Mouse (Mus musculus) kidney, embryonic 14.5 days (tissue): ENCODE data around the gene Slc25a45. TPM values are rescaled to one million over a fixed set of nuclear protein-coding genes. Genes with fewer than 3 reads are reported as not detected.
A peak's percentile ranks its signal among the peaks of the same experiment; 100 is the strongest.

Experiments used
- ATAC-seq: fragments of 200-750 bp; cut with Nextera tagmentation; 2 replicates; pipeline ENCODE4 v1.8.0; 2017; ENCODE audit warnings: moderate number of reproducible peaks, mild to moderate bottlenecking, moderate TSS enrichment, moderate library complexity; ENCODE audit not compliant: low FRiP score, low TSS enrichment
- H3K27ac ChIP-seq: fragments of 300-500 bp; sonication (generic); 2 replicates; pipeline ENCODE4 v1.5.1; 2014; ENCODE audit warnings: low read depth, mild to moderate bottlenecking, low read length, moderate library complexity, mixed read lengths
- H3K27me3 ChIP-seq: fragments of 300-500 bp; sonication (generic); 2 replicates; pipeline ENCODE4 v1.6.1; 2014; ENCODE audit warnings: mild to moderate bottlenecking, low read length; ENCODE audit not compliant: control insufficient read depth, insufficient read depth
- H3K36me3 ChIP-seq: fragments of 300-500 bp; sonication (generic); 2 replicates; pipeline ENCODE4 v1.6.1; 2014; ENCODE audit warnings: low read length, mixed read lengths; ENCODE audit not compliant: control insufficient read depth, insufficient read depth
- H3K4me1 ChIP-seq: fragments of 300-500 bp; sonication (generic); 2 replicates; pipeline ENCODE4 v1.6.1; 2014; ENCODE audit warnings: low read length, mixed read lengths; ENCODE audit not compliant: control insufficient read depth, insufficient read depth
- H3K4me2 ChIP-seq: fragments of 300-500 bp; sonication (generic); replicated peaks from 2 replicates; pipeline ENCODE4 v1.6.1; 2014; ENCODE audit warnings: low read depth, mild to moderate bottlenecking, low read length
- H3K4me3 ChIP-seq: fragments of 300-500 bp; sonication (generic); 2 replicates; pipeline ENCODE4 v1.5.1; 2014; ENCODE audit warnings: mild to moderate bottlenecking, low read length
- H3K9ac ChIP-seq: fragments of 300-500 bp; sonication (generic); 2 replicates; pipeline ENCODE4 v1.6.1; 2014; ENCODE audit warnings: low read depth, mild to moderate bottlenecking, low read length, moderate library complexity
- H3K9me3 ChIP-seq: fragments of 300-500 bp; sonication (generic); 2 replicates; pipeline ENCODE4 v1.6.1; 2016; ENCODE audit warnings: low read length; ENCODE audit not compliant: control insufficient read depth
- WGBS: fragments of 180-500 bp; shearing (Covaris S2); extraction: QIAGEN DNeasy Blood & Tissue Kit; methylation state at CpG from one replicate; pipeline ENCODE4 v1.1.7; 2014; 5-methylcytosine and 5-hydroxymethylcytosine counted together
- polyA plus RNA-seq: library from polyadenylated mRNA; unstranded; fragments of >200 nt; fragmentation: Nextera tagmentation; extraction: Ambion mirVana; gene quantifications from 2 replicates; pipeline ENCODE4 v1.2.1, GENCODE M21; 2014

The Slc25a45 gene
- 3.3 and 3.5 TPM in 2 replicates for polyA plus RNA-seq

DNA sequence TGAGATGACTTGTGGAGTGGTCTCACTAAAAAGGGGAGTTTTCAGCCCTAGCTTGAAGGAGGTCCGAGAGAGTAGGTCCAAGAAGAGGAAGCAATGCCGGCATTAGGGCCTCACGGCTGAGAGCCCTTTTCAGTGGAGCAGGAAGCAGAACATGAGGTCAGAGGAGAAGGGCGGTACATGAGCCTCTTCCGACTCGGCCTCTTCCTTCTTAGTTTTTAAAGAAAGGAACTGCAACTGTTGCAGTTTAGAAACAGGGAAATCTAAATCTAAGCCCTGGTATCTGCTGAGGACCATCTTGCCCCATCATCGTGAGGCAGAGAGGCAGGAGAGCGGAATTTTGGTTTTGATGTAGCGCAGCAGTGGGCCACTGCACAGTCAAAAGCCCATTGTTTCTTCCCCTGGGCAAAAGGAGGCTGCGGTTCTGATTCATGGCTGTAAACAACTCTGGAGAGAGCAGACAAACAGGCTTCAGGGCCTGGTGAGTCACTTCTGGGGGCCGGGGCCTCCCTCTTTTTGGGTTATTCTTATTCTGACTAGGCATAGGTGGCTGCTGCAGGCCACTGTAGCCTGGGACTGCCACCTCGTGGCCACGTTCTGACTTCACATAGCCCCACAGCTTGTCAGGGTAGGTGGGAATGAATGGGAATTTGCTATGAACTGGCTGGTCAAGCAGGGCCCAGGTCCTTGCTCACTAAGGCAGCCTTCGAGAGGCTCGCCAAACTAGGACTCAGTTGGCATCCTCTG is at the start of gene Slc25a45:
Gene Slc25a45 (plus strand): TSS at position 191 of the 744 bp plus-strand sequence.
- Histone ChIP-seq H3K4me2 (peak within 1 kb of the TSS; percentile 25; the same call in 1 of the 2 replicates), H3K4me3 (no peak within 1 kb of the TSS), H3K9ac (no peak within 1 kb of the TSS), H3K36me3 (peaks cover 3% of the 10 kb centered on the region; the same call in 1 of the 2 replicates), H3K27ac (peak within 1 kb of the TSS; percentile 48), H3K4me1 (0 out of 2 replicates have a peak, but pooled peaks cover 9% of the 10 kb centered on the region), H3K9me3 (no peaks in the 10 kb centered on the region), H3K27me3 (no peaks in the 10 kb centered on the region)
- 40% methylated on average over 15 of the region's 15 CpGs for WGBS
- 0 out of 2 replicates have a peak, but pooled peaks have one; percentile 21 for ATAC-seq

DNA sequence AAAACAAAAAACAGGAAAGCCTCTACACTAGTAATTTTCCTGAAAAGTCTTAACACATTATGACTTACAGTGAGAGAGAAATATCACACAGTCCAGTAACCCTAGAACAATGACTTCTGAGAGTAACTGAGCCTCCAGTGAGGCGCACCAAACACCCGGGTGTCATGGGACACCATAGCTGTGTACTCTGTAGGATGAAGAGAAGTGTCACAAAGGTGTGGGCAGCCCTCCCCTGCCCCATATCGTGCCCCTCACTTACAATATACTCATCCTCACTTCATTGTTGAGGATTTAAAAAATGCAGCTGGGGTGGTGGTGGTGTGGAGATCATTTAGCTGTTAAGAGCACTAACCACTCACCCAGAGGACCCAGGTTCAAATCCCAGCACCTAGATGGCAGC is 49.5 kb upstream of the Slc25a45 start:
- Histone ChIP-seq H3K4me2 (no peak overlapping the region), H3K4me3 (no peak overlapping the region), H3K27ac (no peak overlapping the region), H3K9me3 (no peaks in the 10 kb centered on the region), H3K9ac (no peak overlapping the region), H3K36me3 (no peaks in the 10 kb centered on the region), H3K4me1 (peaks cover 12% of the 10 kb centered on the region), H3K27me3 (no peaks in the 10 kb centered on the region)
- no peak for ATAC-seq
- WGBS = 61% methylated on average over 3 of the region's 3 CpGs

DNA sequence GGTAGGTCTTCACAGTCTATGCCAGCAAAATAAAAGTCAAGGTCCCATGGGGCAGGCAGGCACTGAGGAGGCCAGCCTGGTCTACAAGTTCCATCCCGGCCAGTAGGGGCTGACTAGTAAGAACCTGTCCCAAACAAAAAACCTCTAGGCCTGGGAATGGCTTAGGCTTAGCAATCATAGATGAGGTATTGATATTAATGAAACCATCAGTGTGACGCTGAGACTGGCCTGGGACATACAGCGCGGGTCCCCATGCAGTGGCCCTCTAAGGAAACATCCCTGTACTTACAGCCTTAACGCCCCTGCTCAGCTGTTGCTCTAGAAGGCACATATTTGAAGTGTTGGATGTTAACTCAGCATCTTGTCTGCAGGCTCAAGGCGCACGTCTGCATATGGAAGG is 48.7 kb upstream of the Slc25a45 start:
- ATAC-seq = no peak
- H3K36me3 ChIP-seq = no peaks in the 10 kb centered on the region
- H3K27me3 ChIP-seq = no peaks in the 10 kb centered on the region
- H3K9ac ChIP-seq = no peak overlapping the region
- H3K9me3 ChIP-seq = no peaks in the 10 kb centered on the region
- peaks cover 8% of the 10 kb centered on the region for H3K4me1 ChIP-seq
- H3K4me3 ChIP-seq = no peak overlapping the region
- 86% methylated on average over 7 of the region's 7 CpGs for WGBS
- no peak overlapping the region for H3K4me2 ChIP-seq
- H3K27ac ChIP-seq = no peak overlapping the region

DNA sequence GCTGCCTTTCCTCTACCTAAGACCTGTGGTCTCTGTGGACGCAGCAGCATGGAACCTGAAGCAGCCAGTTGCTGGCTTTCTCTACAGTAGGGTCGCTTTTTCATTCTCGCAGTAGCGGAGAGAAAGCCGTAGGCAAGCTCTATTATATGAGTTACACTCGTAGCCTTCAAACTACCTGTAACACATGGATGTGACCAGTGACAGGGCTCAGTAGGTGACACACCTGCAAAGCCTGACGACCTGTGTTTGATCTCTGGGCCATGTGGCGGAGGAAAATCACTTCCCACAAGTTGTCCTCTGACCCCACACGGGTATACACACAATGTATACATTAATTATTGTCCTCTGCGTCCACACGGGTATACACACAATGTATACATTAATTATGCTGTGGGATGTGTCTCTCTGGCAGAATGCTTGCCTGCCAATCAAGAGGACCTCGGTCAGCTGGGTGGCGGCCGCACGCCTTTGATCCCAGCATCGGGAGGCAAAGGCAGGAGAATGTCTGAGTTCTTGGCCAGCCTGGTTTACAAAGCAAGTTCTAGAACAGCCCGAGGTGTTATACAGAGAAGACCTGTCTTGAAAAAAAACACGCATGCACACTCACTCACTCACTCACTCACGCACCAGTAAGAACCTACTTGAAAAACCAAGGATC is 47.5 kb upstream of the Slc25a45 start:
- no peak overlapping the region for H3K27ac ChIP-seq
- ATAC-seq = no peak

DNA sequence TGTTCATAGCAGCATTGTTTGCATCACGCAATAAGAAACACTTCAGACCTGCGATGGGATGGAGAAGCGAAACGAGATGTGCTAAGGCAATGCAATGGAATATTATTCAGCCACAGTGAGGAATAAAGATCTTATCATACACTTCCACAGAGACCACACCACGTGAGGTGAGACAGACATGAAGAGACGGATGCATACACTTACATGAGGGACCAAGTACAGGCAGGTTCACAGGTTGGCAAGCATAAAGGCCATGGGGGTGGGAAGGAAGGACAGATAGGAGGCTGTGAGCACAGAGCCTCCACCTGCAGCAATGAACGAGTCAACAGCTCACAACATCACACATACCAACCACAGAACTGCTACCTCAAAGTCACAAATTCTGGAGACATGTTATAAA is 46.8 kb upstream of the Slc25a45 start:
- H3K27me3 ChIP-seq = no peaks in the 10 kb centered on the region
- H3K27ac ChIP-seq = no peak overlapping the region
- H3K9me3 ChIP-seq = no peaks in the 10 kb centered on the region
- ATAC-seq = no peak
- H3K4me3 ChIP-seq = no peak overlapping the region
- no peak overlapping the region for H3K4me2 ChIP-seq
- H3K36me3 ChIP-seq = no peaks in the 10 kb centered on the region
- no peak overlapping the region for H3K9ac ChIP-seq
- WGBS = 88% methylated on average over 7 of the region's 7 CpGs
- H3K4me1 ChIP-seq = no peaks in the 10 kb centered on the region

More for the DNA sequence above, 47.5 kb upstream of the Slc25a45 start:
- Histone ChIP-seq H3K36me3 (no peaks in the 10 kb centered on the region), H3K27me3 (no peaks in the 10 kb centered on the region), H3K4me1 (no peaks in the 10 kb centered on the region), H3K4me3 (no peak overlapping the region), H3K4me2 (no peak overlapping the region), H3K9me3 (no peaks in the 10 kb centered on the region), H3K9ac (no peak overlapping the region)
- WGBS = 80% methylated on average over 19 of the region's 19 CpGs

DNA sequence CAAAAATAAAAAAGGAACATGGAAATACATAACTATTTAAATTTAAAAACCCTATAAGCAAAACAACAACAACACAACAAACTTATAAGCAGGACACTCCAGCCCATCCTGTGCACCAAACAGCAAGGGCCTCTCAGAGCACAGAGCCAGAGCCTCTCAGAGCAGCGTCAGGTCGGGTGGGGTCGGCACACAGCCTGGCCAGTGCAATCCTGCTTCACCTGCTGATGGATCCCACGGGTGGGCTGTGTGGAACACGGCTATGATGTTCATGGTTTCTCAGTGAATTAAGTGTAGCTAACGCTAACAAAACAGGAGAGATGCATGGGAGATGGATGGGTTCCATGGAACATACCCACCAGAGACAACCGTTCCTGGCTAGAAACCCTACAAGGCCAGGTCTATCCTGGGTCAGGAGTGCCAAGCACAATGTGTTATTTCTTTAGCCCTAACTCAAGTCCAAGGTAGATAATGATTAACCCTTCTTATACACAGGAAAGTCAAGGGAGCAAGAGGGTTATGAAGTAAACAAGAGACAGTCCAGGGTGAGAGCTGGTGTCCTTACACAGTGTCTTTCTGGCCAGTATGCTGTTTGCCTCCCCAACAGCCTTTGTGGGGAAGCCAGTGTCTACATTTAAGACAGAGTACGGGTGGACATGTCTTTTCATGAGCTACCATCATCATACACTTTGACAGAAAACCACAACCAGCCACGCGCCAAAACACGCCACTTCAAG is 46.2 kb upstream of the Slc25a45 start:
- ATAC-seq = no peak
- Histone ChIP-seq H3K4me3 (no peak overlapping the region), H3K27ac (no peak overlapping the region), H3K9me3 (no peaks in the 10 kb centered on the region), H3K9ac (no peak overlapping the region), H3K27me3 (no peaks in the 10 kb centered on the region), H3K4me1 (no peaks in the 10 kb centered on the region), H3K36me3 (no peaks in the 10 kb centered on the region), H3K4me2 (no peak overlapping the region)
- 85% methylated on average over 11 of the region's 11 CpGs for WGBS

DNA sequence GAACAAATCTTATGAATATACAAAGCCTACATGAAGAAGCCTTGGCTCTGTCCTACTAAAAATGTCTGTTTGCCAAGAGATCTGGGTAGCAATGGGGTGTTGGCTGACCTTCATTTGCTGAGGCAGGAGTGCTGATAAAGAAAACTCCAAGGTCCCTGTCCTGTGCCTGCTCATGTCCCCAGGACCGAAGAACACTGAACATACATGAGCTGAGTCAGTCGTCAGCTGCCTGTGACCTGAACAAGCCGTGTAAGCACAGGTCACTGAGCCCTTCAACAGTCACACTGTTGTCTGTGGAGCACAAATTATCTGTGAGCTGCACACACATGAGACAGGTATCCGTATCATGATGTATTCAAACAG is 45.7 kb upstream of the Slc25a45 start:
- H3K27ac ChIP-seq = no peak overlapping the region
- no peak overlapping the region for H3K9ac ChIP-seq
- ATAC-seq = no peak
- H3K4me3 ChIP-seq = no peak overlapping the region
- no peaks in the 10 kb centered on the region for H3K36me3 ChIP-seq
- no peaks in the 10 kb centered on the region for H3K4me1 ChIP-seq
- H3K4me2 ChIP-seq = no peak overlapping the region
- H3K27me3 ChIP-seq = no peaks in the 10 kb centered on the region
- H3K9me3 ChIP-seq = no peaks in the 10 kb centered on the region
- WGBS = 81% methylated on average over 4 of the region's 4 CpGs

DNA sequence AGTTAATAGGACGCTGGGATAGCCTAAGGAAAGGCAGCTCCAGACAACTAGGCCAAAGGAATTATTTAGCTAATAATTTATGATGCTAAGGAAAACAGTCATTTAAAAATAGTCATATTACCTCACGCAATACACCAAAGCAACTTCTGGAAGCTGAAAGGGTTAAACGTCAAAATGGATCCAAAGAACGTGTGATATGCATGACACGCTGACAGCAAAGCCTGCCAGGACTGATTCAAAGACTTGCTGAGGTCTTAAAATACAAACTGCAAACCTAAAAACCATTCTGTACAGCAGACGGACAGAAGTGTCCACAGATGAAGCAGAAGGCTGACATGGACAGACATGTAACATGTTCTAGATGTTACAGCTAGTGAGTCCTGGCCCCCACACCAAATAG is 45.3 kb upstream of the Slc25a45 start:
- Histone ChIP-seq H3K27me3 (no peaks in the 10 kb centered on the region), H3K9ac (no peak overlapping the region), H3K27ac (no peak overlapping the region), H3K36me3 (no peaks in the 10 kb centered on the region), H3K4me2 (no peak overlapping the region), H3K4me1 (no peaks in the 10 kb centered on the region), H3K9me3 (no peaks in the 10 kb centered on the region), H3K4me3 (no peak overlapping the region)
- 72% methylated on average over 6 of the region's 6 CpGs for WGBS
- ATAC-seq = no peak
